Mouse (Mus musculus): ENCODE measurements at regions not wholly inside any gene's neighbourhood (a gene's known extent, or its start where the extent isn't known, plus 50 kb on each side); places are given as distances from the start of the nearest gene placed in this dataset.

- TF ChIP-seq MYC (IDR thresholded peaks at IDR 0.05; ENCODE audit: low read depth, low read length) (no peak), HCFC1 (IDR thresholded peaks at IDR 0.05; ENCODE audit: low read depth, low read length) (no peak), POLR2AphosphoS2 (IDR thresholded peaks at IDR 0.05; ENCODE audit: low read depth, low read length) (no peak), CTCF (conservative IDR thresholded peaks at IDR 0.05 in 1 of 2, IDR thresholded peaks at IDR 0.05 in 1 of 2; ENCODE audit: low read depth in 2 of 2, low read length in 2 of 2) (no peak)
Measured at GRCm38 (mm10) chr4:84069681-84070080, 544.3 kb downstream of the Ccdc171 start.
